Mouse (Mus musculus) cerebellum, adult 11 months (tissue): Measurements from ENCODE around the gene Gm49336.

Experiments used
- DNase-seq: peaks from one replicate; pipeline ENCODE4 v3.0.0; 2022

Gm49336 gene

GRCm38 (mm10) chr14:60251281-60252003 is at the start of gene Gm49336, which contains the start of gene Nupl1:
Gene Gm49336 (minus strand): TSS chr14:60251507.
Gene Nupl1 (minus strand): TSS chr14:60251431.
- DNase-seq = peak; percentile 98

- no peak for DNase-seq
Observed at GRCm38 (mm10) chr14:60301024-60301423, 49.7 kb upstream of the Gm49336 start.

- peak; percentile 34 for DNase-seq
Observed at GRCm38 (mm10) chr14:60300224-60300991, 49.1 kb upstream of the Gm49336 start.

- DNase-seq = no peak
Observed at GRCm38 (mm10) chr14:60295531-60295930, 44.2 kb upstream of the Gm49336 start.

GRCm38 (mm10) chr14:60290363-60290762 is 39.1 kb upstream of the Gm49336 start:
- DNase-seq = no peak

- no peak for DNase-seq
Observed at GRCm38 (mm10) chr14:60286194-60286863, 35.0 kb upstream of the Gm49336 start.

- DNase-seq = no peak
Observed at GRCm38 (mm10) chr14:60275301-60276276, 24.3 kb upstream of the Gm49336 start.

GRCm38 (mm10) chr14:60273346-60273745 is 22.0 kb upstream of the Gm49336 start:
- DNase-seq = no peak

GRCm38 (mm10) chr14:60269333-60269732 is 18.0 kb upstream of the Gm49336 start:
- no peak for DNase-seq

- DNase-seq = peak; percentile 92
Observed at GRCm38 (mm10) chr14:60264990-60265876, 13.9 kb upstream of the Gm49336 start, which contains the start of gene Mtmr6. Gene Mtmr6 (plus strand): TSS chr14:60265228.

GRCm38 (mm10) chr14:60262316-60262715 is 11.0 kb upstream of the Gm49336 start:
- no peak for DNase-seq

- no peak for DNase-seq
Observed at GRCm38 (mm10) chr14:60257851-60258250, 6.5 kb upstream of the Gm49336 start.

GRCm38 (mm10) chr14:60257101-60257500 is 5.8 kb upstream of the Gm49336 start:
- no peak for DNase-seq

- DNase-seq = no peak
Observed at GRCm38 (mm10) chr14:60256356-60256755, 5.0 kb upstream of the Gm49336 start.

GRCm38 (mm10) chr14:60254774-60255173 is 3.5 kb upstream of the Gm49336 start:
- no peak for DNase-seq

- DNase-seq = no peak
Observed at GRCm38 (mm10) chr14:60253466-60253865, 2.2 kb upstream of the Gm49336 start.

GRCm38 (mm10) chr14:60252004-60253000 is 995 bp upstream of the Gm49336 start:
- peak; percentile 35 for DNase-seq

- no peak for DNase-seq
Observed at GRCm38 (mm10) chr14:60250879-60251278, 428 bp downstream of the Gm49336 start.

GRCm38 (mm10) chr14:60250366-60250765 is 941 bp downstream of the Gm49336 start:
- no peak for DNase-seq

GRCm38 (mm10) chr14:60238551-60238950 is 12.8 kb downstream of the Gm49336 start:
- no peak for DNase-seq
